Mouse (Mus musculus): ENCODE measurements around the gene Nemf.
"Not testable (repeated sequence)": the region's sequence is repeated elsewhere in the genome, so short reads cannot be mapped to it uniquely, and the experiment has no call there.

Gene Nemf

GRCm38 (mm10) chr12:69356546-69357299 lies at the start of gene Nemf:
Gene Nemf (minus strand): TSS chr12:69357165.
- DNase-seq (ENCODE audit: low spot score) = peak; percentile 94

- DNase-seq (ENCODE audit: low spot score) = no peak
Measured at GRCm38 (mm10) chr12:69402594-69403167, 45.7 kb upstream of the Nemf start.

DNA sequence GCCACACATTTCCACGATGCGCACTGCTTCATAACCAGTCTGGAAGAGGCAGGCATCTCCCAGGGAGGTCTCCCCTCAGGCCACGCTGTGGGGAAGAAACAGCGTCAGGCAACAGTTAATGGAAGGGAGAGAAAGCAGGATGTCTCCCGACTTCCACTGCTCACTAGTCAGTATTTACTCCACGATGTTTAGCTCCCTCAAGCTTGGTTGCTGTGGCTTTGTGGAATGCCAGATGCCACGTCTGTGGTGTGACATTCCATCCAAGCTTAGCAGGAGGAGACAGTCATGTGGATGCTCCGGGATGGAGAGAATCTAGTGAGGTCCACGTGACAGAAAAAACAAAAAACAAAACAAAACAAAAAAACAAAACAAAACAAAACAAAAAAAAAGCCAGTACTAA lies 45.1 kb upstream of the Nemf start:
- DNase-seq (ENCODE audit: low spot score) = no peak

GRCm38 (mm10) chr12:69400871-69401286 lies 43.9 kb upstream of the Nemf start:
- DNase-seq (ENCODE audit: low spot score) = no peak

DNA sequence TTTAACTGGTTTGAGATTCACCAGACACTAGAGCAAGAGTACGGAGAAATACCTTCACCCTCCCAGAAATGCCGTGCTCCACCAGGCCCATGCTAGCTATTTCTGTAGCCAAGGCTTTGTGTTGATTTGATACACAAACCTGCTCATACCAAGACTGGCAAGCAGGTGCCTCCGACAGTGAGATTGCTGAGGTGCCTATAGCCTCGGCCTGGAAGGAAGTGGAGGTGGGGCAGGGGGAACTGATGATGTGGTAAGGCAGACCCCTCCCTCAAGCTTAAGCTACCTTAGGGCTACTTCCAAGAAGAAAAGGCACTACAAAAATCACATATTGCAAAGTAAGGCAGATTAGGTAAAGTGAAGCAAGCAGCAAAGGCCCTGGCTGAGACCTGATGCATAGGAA lies 43.4 kb upstream of the Nemf start:
- DNase-seq (ENCODE audit: low spot score) = no peak

- no peak for DNase-seq (ENCODE audit: low spot score)
Measured at GRCm38 (mm10) chr12:69394456-69394855, 37.5 kb upstream of the Nemf start.

DNA sequence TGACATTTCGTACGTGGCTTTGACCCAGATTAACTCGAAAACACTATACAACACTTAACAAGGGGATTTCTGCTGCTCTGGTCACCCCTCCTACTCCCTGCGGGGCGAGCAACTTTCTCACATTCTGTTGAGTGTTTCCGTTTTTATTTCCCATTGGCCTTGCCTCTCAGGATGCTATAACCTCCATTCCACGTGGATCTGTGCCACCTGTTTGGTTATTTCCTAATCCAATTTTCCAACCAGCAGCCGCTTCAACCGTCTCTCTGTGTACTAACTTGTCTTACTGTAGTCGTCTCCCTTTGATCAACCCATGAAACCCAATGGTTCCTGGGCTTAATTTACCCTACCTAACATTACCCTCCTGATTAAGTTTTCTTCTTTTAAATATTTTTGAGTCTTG lies 36.1 kb upstream of the Nemf start:
- DNase-seq (ENCODE audit: low spot score) = no peak

- no peak for DNase-seq (ENCODE audit: low spot score)
Measured at GRCm38 (mm10) chr12:69390000-69390698, 33.2 kb upstream of the Nemf start.

DNA sequence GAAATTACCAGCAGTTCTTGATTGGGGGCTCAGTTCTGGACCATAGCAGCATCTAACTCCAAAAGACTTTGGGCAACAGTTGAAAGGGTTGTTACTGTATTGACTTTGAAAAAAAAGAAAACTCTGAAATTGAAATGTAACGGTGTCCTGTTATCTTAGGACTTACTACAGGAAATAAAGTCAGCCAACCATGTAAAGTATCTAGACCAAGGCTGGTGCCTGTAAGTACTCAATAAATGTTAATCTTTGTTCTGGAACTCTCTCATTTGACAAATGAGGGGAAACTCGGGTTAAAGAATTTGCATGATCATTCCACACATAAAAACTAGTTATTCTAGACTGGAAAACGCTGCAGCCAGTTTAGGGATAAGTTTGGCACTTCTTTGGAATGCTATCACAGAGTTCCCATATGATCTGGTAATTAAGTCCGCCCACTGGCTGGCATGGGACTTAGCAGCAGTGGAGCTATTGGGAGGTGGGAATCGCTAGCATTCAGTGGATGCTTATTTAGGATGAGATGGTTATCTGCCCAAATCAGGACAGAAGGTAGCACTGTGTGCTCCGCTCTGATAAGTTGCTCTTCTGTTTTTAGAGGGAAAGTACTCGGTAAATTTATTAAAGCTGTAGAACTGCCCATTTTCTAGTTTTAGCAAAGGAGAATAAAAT lies 32.4 kb upstream of the Nemf start:
- no peak for DNase-seq (ENCODE audit: low spot score)

DNA sequence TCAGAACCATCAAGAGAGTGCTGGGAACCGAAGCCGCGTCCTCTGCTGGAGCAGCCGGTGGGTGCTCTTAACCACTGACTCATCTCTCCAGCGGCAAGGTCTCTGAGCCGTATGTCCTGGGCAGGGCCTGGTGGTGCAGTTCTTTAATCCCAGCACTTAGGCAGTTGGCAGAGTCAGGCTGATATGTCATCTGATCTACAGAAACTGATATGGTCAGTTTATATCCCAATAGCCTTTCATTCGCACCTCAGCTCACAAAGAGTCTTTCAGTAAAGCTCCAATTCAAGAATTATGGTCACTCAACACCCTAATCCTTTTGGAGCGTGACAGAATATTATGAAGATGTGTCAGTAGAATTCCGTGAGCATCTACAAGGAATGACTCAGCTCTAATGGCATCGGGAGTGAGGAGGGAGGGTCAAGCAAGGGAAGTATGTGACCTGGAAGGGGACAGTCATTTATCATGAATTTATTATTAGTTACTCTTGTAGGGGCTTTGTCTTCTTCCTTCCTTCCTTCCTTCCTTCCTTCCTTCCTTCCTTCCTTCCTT lies 31.4 kb upstream of the Nemf start:
- no peak for DNase-seq (ENCODE audit: low spot score)

DNA sequence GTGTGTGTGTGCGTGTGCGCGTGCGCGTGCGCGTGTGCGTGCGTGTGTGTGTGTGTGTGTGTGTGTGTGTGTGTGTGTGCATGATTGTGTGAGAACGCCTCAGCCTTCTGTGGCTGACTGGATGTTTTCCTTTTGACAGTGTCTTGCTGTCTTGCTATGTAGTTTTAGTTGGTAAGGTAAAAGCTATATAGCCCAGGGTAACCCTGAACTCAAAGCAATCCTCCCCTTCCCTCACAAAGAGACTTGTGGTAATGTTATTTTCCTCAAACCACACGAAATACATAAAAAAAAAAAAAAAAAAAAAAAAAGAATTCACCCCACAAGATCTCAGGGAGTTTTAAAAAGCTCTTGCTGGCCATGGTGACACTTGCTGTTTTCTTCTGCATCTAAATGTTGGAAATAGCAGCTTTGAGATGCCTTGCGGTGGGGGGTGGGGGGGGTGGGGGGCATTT lies 29.3 kb upstream of the Nemf start:
- DNase-seq (ENCODE audit: low spot score) = not testable (repeated sequence)

DNA sequence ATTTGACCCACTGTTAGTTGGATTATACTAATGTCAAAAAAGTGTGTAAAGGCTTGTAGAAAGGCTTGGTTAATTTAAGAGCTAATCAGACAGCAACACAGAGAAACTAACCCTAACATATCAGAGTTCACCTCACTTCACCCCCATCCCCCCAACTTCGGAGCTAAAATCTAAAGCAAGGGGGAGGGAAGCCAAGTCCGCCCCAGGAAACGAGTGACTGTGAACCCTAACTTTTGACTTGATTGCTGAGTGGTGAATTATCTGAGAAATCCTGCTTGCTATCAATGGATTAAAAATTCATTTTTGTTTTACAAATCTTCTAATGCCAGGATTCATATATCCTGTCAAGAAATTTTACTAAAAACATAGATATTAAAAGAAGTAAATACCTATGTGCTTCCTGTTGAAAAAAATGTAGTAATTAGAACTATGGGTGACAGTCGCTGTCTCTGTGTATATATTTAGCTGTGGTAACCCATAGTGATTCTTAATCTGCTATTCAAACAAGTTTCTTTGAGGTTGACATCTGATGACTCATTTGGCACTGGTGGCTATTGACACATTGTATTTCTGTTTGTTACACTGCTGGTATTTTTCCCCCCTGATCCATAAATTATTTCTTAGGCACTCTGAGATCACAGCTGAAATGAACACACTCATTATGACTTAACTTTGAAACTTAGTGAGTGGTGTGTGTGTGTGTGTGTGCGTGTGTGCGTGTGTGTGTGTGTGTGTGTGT lies 28.7 kb upstream of the Nemf start:
- no peak for DNase-seq (ENCODE audit: low spot score)

GRCm38 (mm10) chr12:69384606-69385005 lies 27.6 kb upstream of the Nemf start:
- no peak for DNase-seq (ENCODE audit: low spot score)

- no peak for DNase-seq (ENCODE audit: low spot score)
Measured at GRCm38 (mm10) chr12:69382880-69383279, 25.9 kb upstream of the Nemf start.

- DNase-seq (ENCODE audit: low spot score) = no peak
Measured at GRCm38 (mm10) chr12:69378558-69379454, 21.8 kb upstream of the Nemf start.

DNA sequence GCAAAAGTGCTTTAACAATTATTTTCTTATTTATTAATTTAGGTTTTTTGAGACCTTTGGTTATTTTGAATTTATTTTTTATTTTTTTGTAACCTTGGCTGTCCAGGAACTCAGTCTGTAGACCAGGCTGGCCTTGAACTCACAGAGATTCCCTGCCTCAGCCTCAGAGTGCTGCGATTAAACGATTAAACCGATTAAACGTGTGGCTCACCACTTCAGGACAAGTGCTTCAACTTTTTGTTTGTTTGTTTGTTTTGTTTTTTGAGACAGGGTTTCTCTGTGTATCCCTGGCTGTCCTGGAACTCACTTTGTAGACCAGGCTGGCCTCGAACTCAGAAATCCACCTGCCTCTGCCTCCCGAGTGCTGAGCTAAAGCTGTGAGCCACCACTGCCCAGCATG lies 20.7 kb upstream of the Nemf start:
- DNase-seq (ENCODE audit: low spot score) = not testable (repeated sequence)

DNA sequence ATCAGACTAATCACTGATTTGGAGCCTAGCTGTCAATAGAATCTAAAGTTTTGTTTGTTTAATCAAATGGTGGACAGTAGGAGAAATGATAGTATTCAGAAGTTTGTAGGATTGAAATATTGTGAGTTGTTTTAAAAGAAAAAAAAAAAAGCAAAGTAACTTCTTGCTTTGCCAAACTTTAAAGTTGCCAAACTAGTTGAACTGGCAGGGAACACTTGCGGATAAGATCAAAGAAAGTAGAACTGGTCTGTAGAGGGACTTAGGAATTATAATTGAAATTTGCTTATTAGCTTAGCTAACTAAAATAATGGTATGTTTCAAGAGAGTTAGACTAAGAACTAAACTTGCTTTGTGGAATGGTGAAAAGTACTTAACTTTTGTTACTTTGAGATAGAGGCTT lies 20.2 kb upstream of the Nemf start:
- DNase-seq (ENCODE audit: low spot score) = no peak

DNA sequence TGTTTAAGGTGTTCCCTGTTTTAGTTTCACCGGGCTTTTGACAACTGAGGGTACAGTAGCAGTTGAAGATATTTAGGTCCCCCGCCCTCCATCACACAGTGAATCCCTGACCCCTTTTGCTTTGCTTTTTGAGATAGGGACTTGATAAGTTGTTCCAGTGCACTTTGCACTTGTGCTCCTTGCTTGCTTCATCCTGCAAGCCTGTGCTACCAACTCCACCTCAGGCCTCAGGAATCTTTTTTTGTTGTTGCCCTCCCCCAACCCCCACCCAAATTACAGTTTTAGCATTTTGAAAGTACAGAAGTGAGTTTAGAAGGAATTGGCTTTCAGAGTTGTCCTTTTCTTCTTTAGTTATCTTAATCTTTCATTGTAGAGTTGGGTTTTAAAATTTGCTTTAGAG lies 19.2 kb upstream of the Nemf start:
- no peak for DNase-seq (ENCODE audit: low spot score)

DNA sequence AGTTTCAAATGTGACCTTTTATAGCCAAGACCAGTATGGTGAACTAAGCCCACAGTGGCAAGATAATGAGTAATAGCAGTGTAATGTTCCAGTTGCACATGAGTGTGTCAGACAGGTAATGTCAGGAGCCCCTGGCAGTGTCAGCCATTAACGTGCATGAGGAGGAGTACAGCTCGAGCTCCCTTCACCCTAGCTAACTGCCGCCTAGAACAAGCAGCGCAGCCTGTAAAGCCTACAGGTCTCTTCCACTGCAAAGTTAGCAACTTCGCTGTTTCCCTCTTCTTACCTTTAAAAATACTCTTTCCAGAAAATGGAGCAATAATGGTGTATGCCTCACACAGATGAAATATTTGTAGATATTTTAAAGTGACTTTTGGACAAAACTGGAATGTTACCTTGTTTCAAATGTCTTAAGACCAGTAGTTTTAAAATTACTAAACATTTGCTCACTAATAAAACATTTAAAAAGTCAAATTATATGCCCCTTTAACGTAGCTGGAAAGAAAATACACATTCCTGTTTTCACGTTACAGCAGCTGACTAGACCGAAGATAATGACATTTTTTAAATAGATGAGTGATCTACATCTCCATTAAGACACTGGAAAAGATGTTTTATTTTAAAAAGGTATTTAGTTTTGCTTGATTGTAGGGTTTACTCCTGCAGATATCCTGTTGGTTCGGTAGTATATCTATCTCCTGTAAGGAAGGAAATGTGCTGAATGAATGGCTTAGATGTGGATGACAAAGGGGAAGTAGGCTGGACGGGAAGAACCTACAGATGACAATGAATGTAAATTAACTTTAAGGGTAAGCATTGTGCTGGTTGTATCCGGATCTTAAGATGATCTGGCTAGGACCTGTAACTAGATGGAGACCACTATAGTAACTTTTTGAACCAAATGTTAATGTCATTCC lies 17.1 kb upstream of the Nemf start:
- DNase-seq (ENCODE audit: low spot score) = peak; percentile 18

Data from embryo, embryonic 10.5 days (tissue).